Mouse (Mus musculus) thymus, adult 2 months (tissue): ENCODE results near the gene Chsy1.

ENCODE experiments used
- CTCF ChIP-seq: fragments of 200-500 bp; IDR thresholded peaks from 2 replicates; pipeline ENCODE4 v1.5.1; 2012; ENCODE audit warnings: mild to moderate bottlenecking, control low read depth, low read length, moderate library complexity, borderline replicate concordance; ENCODE audit not compliant: control insufficient read depth, poor library complexity, insufficient read depth; ENCODE audit errors: extremely low read depth
- POLR2A ChIP-seq: fragments of 200-500 bp; IDR thresholded peaks from 2 replicates; pipeline ENCODE4 v1.6.1; 2012; ENCODE audit warnings: mild to moderate bottlenecking, low read length, control low read depth, moderate library complexity; ENCODE audit not compliant: control insufficient read depth, poor library complexity, insufficient read depth; ENCODE audit errors: extremely low read depth

- TF ChIP-seq CTCF (no peak), POLR2A (no peak)
Measured at GRCm38 (mm10) chr7:66180260-66180659, 70.9 kb downstream of the Chsy1 start.
